Mouse (Mus musculus) adipose tissue, adult 10 weeks (tissue): ENCODE data around the gene Rrp12. TPM values are rescaled to one million over a fixed set of nuclear protein-coding genes. Genes with fewer than 3 reads are reported as not detected.

ENCODE experiments used
- polyA plus RNA-seq: library from polyadenylated mRNA; stranded (reverse); fragments of 350-450 nt; fragmentation: Illumina TruSeq; extraction: RNeasy Lipid Tissue Mini Kit (QIAGEN cat#74804); gene quantifications from one replicate; pipeline ENCODE4 v1.2.3, GENCODE M21; 2014; ENCODE audit warnings: low read depth, low replicate concordance

The Rrp12 gene
- polyA plus RNA-seq, result 5.9 TPM

DNA sequence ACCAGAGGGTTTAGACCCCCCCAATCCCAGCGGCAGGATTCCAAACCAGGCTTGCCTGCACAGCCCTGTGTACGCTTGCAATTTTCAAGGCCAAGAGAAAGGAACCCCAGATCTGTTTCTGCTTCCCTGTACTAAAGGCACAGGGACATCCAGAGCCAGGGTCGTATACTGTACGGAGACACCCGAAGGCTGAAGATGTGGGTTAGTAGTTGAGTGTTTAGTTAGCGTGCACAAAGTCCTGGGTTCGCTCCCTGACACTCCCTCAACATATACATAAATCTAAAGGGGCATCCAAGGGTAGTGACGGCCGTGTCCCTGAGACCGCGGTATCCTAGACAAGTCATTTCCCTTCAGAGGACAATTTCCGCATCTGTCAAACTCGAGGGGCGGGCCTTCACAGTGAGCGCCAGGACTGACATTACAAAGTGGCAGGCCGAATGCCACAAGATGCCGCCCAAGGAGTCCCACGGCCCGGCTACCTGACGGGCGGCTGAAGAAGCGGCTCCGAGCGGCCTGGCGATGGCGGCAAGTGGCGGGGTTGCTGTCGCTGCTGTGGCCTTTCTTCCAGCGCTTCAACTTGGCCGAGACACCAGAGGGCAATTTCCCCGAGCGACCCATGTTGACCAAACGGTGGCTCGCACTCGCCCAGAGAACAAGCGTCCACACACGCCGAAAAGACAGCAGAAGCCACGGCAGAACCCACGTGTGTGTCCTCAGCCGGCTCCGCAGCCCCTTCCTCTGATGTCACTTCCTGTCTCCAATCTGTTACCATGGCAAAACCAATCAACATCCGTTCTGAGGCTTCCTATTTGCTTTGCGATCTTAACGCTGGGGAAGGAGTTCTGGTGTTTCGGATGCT is at the start of gene Rrp12:
Gene Rrp12, minus strand, starts transcription at position 714 of the 859 bp plus-strand sequence.

DNA sequence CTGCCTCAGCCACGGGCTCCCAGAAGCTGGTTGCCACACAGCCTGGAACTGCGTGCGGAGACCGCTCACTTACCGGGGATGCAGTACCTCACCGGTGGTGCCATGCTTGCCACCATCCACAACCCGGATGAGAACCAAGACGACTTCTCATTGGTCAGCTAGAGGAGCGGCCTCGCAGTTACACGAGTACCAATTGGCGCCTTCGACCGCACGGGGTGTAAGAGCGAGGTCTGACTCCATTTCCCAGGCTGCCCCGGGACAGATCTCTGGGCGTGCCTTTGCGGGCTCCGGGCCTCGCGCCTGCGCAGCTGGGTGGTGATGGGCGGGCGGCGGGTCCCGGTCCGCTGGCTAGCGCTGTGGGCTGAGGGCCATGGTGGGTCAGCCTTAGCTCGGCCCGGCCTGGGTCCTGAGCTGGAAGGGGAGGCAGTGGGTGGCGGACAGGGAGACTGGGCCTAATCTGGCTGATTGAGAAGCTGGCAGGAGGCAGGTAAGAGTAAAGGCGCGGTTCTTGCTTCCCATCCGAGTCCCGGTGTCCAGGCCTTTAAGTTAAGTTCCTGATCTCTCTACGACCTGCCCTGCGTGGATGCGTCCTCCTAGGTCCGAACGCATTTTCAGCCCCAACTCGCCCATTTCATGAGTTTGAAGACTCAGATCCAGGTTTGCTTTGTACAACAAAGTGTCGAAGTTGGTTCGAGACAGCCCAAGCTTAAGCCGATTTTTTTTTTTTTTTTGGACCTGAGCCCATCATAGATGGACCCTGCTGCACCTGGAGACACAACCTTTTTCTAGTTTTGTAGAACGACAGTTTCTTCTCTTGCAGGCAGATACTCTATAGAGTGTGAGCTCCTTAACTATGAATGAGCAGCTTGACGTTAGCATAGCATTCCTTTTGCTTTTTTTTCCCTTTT is 37.5 kb upstream of the Rrp12 start, which contains the start of the genes Exosc1 and Zdhhc16:
Gene Exosc1, minus strand, starts transcription at position 245 of the 908 bp plus-strand sequence.
Gene Zdhhc16, plus strand, starts transcription at position 302 of the 908 bp plus-strand sequence.

GRCm38 (mm10) chr19:41911178-41912073 is 15.5 kb upstream of the Rrp12 start, which contains the start of gene Pgam1:
Gene Pgam1, plus strand, starts transcription at chr19:41911923.

DNA sequence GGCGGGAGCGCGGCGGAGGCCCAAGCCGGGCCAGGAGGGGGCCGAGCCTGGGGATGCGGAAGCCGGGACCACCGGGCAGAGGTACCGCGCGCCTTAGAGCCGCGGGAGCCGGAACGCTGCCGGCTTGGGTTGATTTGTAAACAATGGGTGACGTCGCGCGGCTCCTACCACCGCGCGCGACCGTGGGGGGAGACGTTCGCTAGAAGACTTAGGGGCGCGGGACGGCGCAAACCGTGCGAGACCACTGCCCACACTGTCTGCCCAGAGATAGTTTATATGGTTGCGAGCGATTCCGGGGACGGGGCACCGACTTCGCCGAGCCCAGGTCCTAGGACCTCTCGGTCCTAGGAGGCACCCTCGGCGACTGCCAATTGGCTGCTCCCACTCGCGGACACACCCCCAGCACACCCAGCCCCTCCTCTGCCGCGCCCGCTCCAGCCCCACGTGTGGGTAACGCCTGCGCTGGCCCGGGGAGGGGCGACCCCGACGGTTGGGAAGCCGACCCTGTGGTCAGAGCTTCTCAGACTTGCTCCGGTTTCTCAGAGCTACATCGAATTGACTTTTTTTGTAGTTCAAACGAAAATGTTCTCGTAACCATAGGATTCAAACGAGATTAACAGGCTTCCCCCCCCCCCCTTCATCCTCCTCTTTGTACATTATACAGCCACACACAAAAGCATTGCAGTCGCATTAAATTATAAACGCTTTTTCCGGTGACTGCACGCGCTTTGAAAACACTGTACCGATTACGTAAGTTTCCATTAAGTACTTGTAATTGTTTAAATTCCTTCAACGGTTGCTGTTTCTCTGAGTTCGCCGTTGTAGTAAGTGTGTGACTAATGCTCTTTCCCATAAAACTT is 47.8 kb downstream of the Rrp12 start, which contains the start of gene Frat2:
Gene Frat2, minus strand, starts transcription at position 141 of the 860 bp plus-strand sequence.

DNA sequence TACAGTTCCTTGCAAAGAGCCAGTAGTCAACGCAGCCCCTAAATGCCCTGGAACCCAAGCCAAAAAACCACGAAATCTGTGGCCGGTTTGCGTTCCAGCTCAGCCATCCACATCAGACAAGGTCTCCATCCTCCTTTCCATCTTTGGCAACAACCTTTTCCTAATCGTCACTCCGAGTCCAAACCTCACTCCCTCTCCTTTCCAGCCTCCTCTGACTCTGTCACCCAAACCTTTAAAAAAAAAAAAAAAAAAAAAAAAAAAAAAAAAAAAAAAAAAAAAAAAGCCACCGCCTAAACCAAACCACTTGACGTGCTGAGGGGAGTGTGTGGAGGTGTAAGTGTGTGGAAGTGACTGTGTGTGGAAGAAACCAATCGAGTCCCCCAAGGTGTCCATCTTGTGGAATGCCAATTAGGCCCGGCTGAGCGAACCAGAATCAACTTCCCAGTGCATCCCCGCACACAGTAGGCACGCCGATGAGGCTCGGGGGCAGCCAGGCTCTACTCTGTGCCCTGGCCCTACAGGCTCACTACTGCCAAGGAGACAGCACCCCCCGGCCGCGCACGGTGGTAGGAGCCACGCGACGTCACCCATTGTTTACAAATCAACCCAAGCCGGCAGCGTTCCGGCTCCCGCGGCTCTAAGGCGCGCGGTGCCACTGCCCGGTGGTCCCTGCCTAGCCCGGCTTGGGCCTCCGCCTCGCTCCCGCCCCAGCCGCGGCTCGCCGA is 66.4 kb downstream of the Rrp12 start, which contains the start of gene Frat1:
Gene Frat1, plus strand, starts transcription at position 590 of the 725 bp plus-strand sequence.

Other genes with a start within 250 kb of the Rrp12 start
- 4.0 TPM for gene Slit1, start 152.5 kb downstream of the Rrp12 start, polyA plus RNA-seq
- 5.2 TPM for gene Arhgap19, start 94.1 kb downstream of the Rrp12 start, polyA plus RNA-seq
- 2.4 TPM for gene Frat1, start 66.2 kb downstream of the Rrp12 start, polyA plus RNA-seq
- gene Frat2, start 48.0 kb downstream of the Rrp12 start, polyA plus RNA-seq, result 1.3 TPM
- gene Pgam1, start 15.8 kb upstream of the Rrp12 start, polyA plus RNA-seq, result 174 TPM
- gene Exosc1, start 37.2 kb upstream of the Rrp12 start, polyA plus RNA-seq, result 25.6 TPM
- gene Zdhhc16, start 37.3 kb upstream of the Rrp12 start, polyA plus RNA-seq, result 39.8 TPM
- gene Mms19, start 85.0 kb upstream of the Rrp12 start, polyA plus RNA-seq, result 31.2 TPM
- gene Ubtd1, start 85.6 kb upstream of the Rrp12 start, polyA plus RNA-seq, result 18.2 TPM
- not detected for gene Ankrd2, start 139.8 kb upstream of the Rrp12 start, polyA plus RNA-seq
- gene Hoga1, start 149.4 kb upstream of the Rrp12 start, polyA plus RNA-seq, result 11.6 TPM
- gene 4933411K16Rik, start 156.1 kb upstream of the Rrp12 start, polyA plus RNA-seq, result 57.8 TPM
- 15.0 TPM for gene Morn4, start 190.2 kb upstream of the Rrp12 start, polyA plus RNA-seq
- 26.9 TPM for gene Pi4k2a, start 194.3 kb upstream of the Rrp12 start, polyA plus RNA-seq
- 31.0 TPM for gene Avpi1, start 232.9 kb upstream of the Rrp12 start, polyA plus RNA-seq